Mouse (Mus musculus) midbrain, embryonic 12.5 days (tissue): ENCODE results near the gene Wnt7b. TPM values are rescaled to one million over a fixed set of nuclear protein-coding genes. Genes with fewer than 3 reads are reported as not detected.

Experiments
- ATAC-seq: fragments of 200-750 bp; cut with Nextera tagmentation; 2 replicates; pipeline ENCODE4 v1.8.0; 2017; ENCODE audit warnings: low read depth, moderate TSS enrichment, moderate library complexity; ENCODE audit not compliant: low FRiP score
- H3K27ac ChIP-seq: fragments of 300-500 bp; sonication (generic); replicated peaks from 2 replicates; pipeline ENCODE4 v1.5.1; 2016; ENCODE audit warnings: mild to moderate bottlenecking
- H3K27me3 ChIP-seq: fragments of 300-500 bp; sonication (generic); 2 replicates; pipeline ENCODE4 v1.6.1; 2016; ENCODE audit warnings: mild to moderate bottlenecking
- H3K36me3 ChIP-seq: fragments of 300-500 bp; sonication (generic); 2 replicates; pipeline ENCODE4 v1.6.1; 2016
- H3K4me1 ChIP-seq: fragments of 300-500 bp; sonication (generic); 2 replicates; pipeline ENCODE4 v1.6.1; 2016
- H3K4me2 ChIP-seq: fragments of 300-500 bp; sonication (generic); replicated peaks from 2 replicates; pipeline ENCODE4 v1.6.1; 2016; ENCODE audit warnings: mild to moderate bottlenecking, moderate library complexity
- H3K4me3 ChIP-seq: fragments of 300-500 bp; sonication (generic); 2 replicates; pipeline ENCODE4 v1.5.1; 2016; ENCODE audit warnings: mild to moderate bottlenecking
- H3K9ac ChIP-seq: fragments of 300-500 bp; sonication (generic); replicated peaks from 2 replicates; pipeline ENCODE4 v1.6.1; 2016; ENCODE audit warnings: mild to moderate bottlenecking, moderate library complexity
- H3K9me3 ChIP-seq: fragments of 300-500 bp; sonication (generic); 2 replicates; pipeline ENCODE4 v1.6.1; 2016; ENCODE audit warnings: mild to moderate bottlenecking
- WGBS: fragments of 180-500 bp; shearing (Covaris S2); methylation state at CpG from one replicate; pipeline ENCODE4 v1.1.7; 2016; 5-methylcytosine and 5-hydroxymethylcytosine counted together
- polyA plus RNA-seq: library from polyadenylated mRNA; unstranded; fragments of >200 nt; fragmentation: Nextera tagmentation; extraction: Ambion mirVana; gene quantifications from 2 replicates; pipeline ENCODE4 v1.2.1, GENCODE M21; 2016

Gene Wnt7b
- polyA plus RNA-seq, 1 experiment from 2014 or later, result 68.3 TPM

DNA sequence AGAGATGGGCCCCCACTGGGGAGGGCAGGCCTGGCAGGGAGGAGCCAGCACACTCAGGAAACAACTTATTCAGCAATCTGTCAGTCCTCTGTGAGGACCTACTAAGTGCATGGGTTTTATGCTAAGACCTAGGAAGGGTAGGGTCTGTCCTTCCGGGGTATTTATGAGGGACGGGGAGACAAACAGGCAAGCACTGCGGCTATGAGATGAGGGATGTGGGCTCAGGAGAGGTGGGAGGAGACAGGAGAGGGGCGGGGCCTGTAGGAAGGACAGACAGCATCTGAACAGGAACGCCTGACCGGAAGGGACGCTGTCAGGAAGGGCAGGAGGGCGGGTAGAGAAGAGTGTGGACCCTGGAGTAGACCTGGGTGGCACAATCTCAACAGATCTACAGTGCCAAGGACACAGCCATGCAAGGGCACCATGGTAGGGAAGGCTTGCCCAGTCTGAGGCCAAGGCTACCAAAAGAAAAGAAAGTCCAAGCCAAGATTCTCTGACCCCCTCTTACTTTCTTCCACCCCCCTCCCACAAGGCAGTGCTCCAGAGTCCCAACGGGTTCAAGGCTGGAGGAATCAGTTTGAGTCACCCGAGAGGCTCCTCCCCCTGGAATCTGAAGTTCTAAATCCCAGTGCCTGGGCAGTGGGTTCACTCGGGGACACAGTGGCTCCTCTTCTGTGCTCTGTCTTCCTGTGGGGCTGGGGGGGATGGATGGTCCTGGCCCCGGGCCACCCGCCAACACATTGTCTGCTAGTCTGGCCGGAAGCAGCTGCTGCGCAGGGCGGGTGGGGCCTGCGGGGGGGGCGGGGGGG, 17.8 kb upstream of the Wnt7b start:
- no peak for ATAC-seq
- Histone ChIP-seq H3K9ac (no peak overlapping the region), H3K4me1 (peaks cover 8% of the 10 kb centered on the region), H3K36me3 (no peaks in the 10 kb centered on the region), H3K27ac (no peak overlapping the region), H3K4me3 (no peak overlapping the region), H3K4me2 (no peak overlapping the region), H3K27me3 (peaks cover 43% of the 10 kb centered on the region), H3K9me3 (no peaks in the 10 kb centered on the region)
- 25% methylated on average over 17 of the region's 18 CpGs for WGBS

DNA sequence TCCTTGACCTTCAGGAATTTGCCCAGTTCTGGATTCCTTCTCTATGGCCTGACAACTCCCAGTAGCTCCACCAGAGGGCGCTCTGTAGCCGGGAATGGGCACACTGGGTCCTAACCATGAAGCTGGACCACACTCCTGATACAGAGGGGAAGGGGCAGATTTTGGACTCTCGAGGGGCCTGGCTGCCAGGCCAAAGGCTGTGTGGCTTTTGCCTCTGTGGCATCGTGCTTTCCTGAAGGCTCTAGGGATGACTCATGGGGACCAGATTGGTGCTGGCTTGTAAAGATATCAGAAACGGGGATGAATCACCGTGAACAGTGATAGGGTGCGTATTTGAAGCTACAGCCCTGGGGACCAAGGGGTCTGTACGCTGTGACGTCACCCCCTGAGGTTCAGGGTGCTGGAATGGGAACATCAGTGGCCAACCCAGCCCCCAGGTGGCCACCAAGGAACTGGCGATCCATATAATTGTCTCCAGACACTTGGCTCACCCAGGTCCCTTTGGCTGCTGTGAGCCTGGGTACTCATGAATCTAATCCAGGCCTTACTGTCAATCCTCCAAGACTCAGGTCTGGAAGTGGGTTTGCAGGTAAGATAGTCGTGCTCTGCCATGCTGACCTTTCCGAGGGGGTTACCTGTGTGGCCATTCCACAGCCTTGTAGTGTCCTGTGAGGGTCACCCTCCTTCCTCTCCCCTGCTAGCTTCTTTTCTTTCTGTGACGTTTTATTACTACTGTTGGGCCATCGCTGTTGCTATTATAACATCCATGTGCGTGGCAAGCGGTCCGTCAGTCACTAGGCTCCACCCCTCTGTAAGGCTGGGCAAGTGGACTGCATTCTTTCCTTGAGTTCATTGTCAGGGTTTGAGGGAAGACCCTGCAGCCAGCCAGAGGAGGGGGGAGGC, 17.0 kb upstream of the Wnt7b start:
- H3K36me3 ChIP-seq, result no peaks in the 10 kb centered on the region
- ATAC-seq, result peak; percentile 30; the same call in 1 of the 2 replicates
- 59% methylated on average over 17 of the region's 17 CpGs for WGBS
- peaks cover 39% of the 10 kb centered on the region for H3K27me3 ChIP-seq
- H3K27ac ChIP-seq, result no peak overlapping the region
- H3K9me3 ChIP-seq, result no peaks in the 10 kb centered on the region
- H3K4me1 ChIP-seq, result peaks cover 8% of the 10 kb centered on the region
- H3K4me3 ChIP-seq, result no peak overlapping the region
- no peak overlapping the region for H3K4me2 ChIP-seq
- H3K9ac ChIP-seq, result no peak overlapping the region

DNA sequence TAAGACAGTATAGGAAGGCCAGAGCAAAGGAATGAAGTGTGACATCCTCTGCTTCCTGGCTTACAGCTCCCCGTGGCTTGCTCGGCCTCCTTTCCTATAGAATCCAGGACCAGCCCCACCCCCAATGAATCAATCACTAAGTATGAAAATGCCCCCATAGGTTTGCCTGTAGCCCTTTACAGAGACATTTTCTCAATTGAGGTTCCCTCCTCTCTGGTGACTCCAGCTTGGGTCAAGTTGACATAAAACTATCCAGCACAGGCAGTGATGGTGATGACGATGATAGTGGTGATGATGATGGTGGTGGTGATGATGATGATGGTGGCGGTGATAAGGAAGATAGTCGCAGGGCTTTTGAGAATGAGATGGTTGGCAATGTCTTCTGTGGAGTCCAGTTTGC, 16.2 kb upstream of the Wnt7b start:
- no peak for ATAC-seq
- Histone ChIP-seq H3K9ac (no peak overlapping the region), H3K4me1 (peaks cover 8% of the 10 kb centered on the region), H3K4me2 (no peak overlapping the region), H3K9me3 (no peaks in the 10 kb centered on the region), H3K27me3 (peaks cover 38% of the 10 kb centered on the region), H3K27ac (no peak overlapping the region), H3K4me3 (no peak overlapping the region), H3K36me3 (no peaks in the 10 kb centered on the region)
- 76% methylated on average over 5 of the region's 5 CpGs for WGBS

DNA sequence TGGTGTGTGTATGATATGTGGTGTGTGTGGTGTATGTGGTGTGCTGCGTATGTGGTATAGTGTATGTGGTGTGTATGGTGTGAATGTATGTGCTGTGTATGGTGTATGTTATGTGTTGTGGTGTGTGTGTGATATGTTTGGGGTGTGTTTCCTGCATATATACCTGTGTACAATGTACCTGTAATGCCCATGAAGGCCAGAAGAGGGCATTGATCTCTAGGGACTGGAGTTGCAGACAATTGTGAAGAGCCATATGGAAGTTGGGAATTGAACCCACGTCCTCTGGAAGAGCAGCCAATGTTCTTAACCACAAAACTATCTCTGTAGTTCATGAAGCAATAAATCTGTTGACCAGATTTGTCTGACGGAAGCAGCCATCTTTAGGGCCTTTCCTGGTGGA, 15.1 kb upstream of the Wnt7b start:
- no peak overlapping the region for H3K9ac ChIP-seq
- H3K4me2 ChIP-seq, result no peak overlapping the region
- no peaks in the 10 kb centered on the region for H3K36me3 ChIP-seq
- no peak for ATAC-seq
- H3K4me1 ChIP-seq, result peaks cover 8% of the 10 kb centered on the region
- 0 out of 2 replicates have a peak, but pooled peaks cover 3% of the 10 kb centered on the region for H3K9me3 ChIP-seq
- no peak overlapping the region for H3K4me3 ChIP-seq
- peaks cover 29% of the 10 kb centered on the region for H3K27me3 ChIP-seq
- WGBS, result 70% methylated on average over 3 of the region's 3 CpGs
- no peak overlapping the region for H3K27ac ChIP-seq

DNA sequence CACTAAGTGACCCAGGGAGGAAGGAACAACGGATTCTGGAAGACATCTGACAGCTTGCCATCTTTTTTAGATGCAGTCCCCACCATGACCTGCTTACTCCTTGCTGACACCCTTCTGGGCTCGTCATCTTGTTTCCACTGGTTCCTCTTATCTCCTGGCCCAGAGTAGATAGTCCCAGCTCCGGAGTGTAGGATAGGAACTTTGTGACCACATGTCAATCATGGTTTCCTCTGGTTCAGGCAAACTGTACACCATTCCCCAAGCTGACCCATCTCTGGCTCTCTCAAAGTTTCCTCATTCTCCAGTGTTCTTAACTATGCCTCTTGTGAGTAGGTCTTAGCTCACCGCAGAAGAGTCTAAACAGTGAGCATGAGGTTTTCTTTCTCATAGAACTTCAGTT, 10.4 kb upstream of the Wnt7b start:
- Histone ChIP-seq H3K9me3 (0 out of 2 replicates have a peak, but pooled peaks cover 3% of the 10 kb centered on the region), H3K4me2 (no peak overlapping the region), H3K27me3 (peaks cover 18% of the 10 kb centered on the region), H3K4me3 (no peak overlapping the region), H3K4me1 (no peaks in the 10 kb centered on the region), H3K9ac (no peak overlapping the region), H3K36me3 (no peaks in the 10 kb centered on the region), H3K27ac (no peak overlapping the region)
- WGBS, result 79% methylated on average over 4 of the region's 4 CpGs
- ATAC-seq, result no peak

DNA sequence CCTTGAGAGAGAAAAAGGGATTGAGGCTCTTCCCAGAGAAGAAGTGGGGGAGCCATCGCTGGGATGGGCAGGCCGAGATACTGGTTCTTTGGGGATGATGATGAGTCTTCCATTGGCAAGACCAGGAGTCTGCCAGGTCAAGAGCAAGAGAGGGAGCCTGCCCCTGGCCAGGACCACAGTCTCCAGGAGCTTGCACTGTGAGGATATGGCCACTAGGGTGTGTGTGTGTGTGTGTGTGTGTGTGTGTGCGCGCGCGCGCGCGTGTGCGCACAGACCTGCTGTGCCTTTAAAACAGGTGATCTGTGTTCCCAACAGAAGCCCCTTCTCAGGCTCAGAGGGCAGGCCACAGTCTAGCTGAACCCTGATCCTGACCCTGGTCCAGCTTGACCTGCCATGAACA, 8.6 kb upstream of the Wnt7b start:
- H3K27ac ChIP-seq, result no peak overlapping the region
- H3K9ac ChIP-seq, result no peak overlapping the region
- 95% methylated on average over 10 of the region's 10 CpGs for WGBS
- no peaks in the 10 kb centered on the region for H3K36me3 ChIP-seq
- H3K4me3 ChIP-seq, result no peak overlapping the region
- no peak for ATAC-seq
- 0 out of 2 replicates have a peak, but pooled peaks cover 3% of the 10 kb centered on the region for H3K9me3 ChIP-seq
- no peak overlapping the region for H3K4me2 ChIP-seq
- no peaks in the 10 kb centered on the region for H3K4me1 ChIP-seq
- peaks cover 23% of the 10 kb centered on the region for H3K27me3 ChIP-seq

DNA sequence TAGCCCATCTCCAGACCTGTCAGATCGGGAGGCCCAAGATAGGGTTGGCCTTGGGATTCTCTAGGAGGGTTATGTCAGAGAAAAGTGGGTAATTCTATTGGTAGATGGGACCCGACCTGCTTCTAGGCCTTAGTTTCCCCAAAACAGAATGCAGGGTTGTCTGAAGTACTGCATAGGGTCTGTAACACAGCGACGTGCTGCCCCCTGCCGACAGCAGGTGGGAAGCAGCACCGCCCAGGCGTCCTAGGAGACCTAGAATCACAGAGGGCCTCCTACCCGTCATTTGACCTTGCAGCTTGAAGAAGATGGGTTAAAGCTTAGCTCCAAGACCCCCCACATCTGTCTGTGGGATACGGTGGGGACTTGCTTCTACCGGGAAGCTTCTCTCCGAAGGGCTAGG, 1.2 kb upstream of the Wnt7b start:
- no peak overlapping the region for H3K9ac ChIP-seq
- ATAC-seq, result peak; percentile 71
- H3K36me3 ChIP-seq, result no peaks in the 10 kb centered on the region
- no peak overlapping the region for H3K27ac ChIP-seq
- no peaks in the 10 kb centered on the region for H3K9me3 ChIP-seq
- WGBS, result 3% methylated on average over 11 of the region's 11 CpGs
- no peak overlapping the region for H3K4me3 ChIP-seq
- H3K4me2 ChIP-seq, result no peak overlapping the region
- peaks cover 73% of the 10 kb centered on the region for H3K27me3 ChIP-seq
- H3K4me1 ChIP-seq, result peaks cover 34% of the 10 kb centered on the region

DNA sequence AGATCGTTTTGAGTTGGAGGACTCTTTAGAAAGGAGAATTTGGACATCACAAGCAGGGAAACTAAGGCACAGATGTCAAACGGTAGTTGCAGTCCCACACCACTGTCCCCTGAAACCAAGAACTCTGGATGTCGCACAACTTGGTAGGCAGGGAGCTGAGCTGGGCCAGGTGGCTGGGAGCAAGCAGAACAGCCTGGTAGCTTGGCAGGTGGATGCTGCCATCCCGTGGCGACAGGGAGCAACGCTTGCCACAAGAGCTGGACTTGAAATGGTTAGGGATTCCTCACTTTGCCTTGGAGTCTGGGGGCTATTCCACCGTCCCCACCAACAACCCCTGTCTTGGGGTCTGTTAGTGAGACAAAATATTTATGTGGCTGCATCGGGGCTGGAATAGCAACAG, 751 bp upstream of the Wnt7b start:
- H3K4me1 ChIP-seq, result peaks cover 37% of the 10 kb centered on the region
- H3K36me3 ChIP-seq, result no peaks in the 10 kb centered on the region
- H3K9me3 ChIP-seq, result no peaks in the 10 kb centered on the region
- H3K4me3 ChIP-seq, result peak overlapping the region; percentile 77
- no peak overlapping the region for H3K27ac ChIP-seq
- H3K27me3 ChIP-seq, result peaks cover 78% of the 10 kb centered on the region
- peak; percentile 67 for ATAC-seq
- H3K9ac ChIP-seq, result no peak overlapping the region
- WGBS, result 3% methylated on average over 8 of the region's 8 CpGs
- peak overlapping the region; percentile 94 for H3K4me2 ChIP-seq

DNA sequence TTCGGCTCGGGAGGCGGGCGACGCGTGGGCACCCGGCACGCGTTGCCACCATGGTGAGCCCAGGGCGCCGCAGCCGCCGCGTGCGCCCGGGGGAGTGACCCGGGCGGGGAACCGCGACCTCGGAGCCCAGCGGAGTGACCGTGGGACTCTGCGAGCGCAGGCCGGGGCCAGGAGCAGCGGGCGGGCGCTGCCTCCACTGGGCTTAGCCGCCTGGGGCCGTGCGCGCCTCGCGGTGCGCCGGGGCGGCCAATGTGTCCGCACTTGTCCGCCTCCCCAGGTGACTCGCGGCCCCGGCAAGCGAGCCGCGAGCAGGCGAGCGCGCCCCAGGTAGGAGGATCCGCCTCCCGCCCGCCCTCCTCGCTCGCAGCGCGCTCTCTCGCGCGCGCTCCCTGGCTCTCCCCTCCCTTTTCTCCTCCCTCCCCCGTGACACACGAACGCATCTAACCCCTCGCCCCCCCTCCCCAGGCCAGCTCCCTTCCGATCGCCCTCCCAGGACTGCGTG, 659 bp downstream of the Wnt7b start:
- Histone ChIP-seq H3K9me3 (no peaks in the 10 kb centered on the region), H3K27me3 (peaks cover 92% of the 10 kb centered on the region), H3K27ac (peak overlapping the region; percentile 79), H3K4me1 (peaks cover 51% of the 10 kb centered on the region), H3K4me3 (peak overlapping the region; percentile 77), H3K36me3 (no peaks in the 10 kb centered on the region), H3K9ac (peak overlapping the region; percentile 83), H3K4me2 (peak overlapping the region; percentile 94)
- under 1% methylated on average over 31 of the region's 67 CpGs for whole genome bisulfite sequencing
- ATAC-seq, result no peak

DNA sequence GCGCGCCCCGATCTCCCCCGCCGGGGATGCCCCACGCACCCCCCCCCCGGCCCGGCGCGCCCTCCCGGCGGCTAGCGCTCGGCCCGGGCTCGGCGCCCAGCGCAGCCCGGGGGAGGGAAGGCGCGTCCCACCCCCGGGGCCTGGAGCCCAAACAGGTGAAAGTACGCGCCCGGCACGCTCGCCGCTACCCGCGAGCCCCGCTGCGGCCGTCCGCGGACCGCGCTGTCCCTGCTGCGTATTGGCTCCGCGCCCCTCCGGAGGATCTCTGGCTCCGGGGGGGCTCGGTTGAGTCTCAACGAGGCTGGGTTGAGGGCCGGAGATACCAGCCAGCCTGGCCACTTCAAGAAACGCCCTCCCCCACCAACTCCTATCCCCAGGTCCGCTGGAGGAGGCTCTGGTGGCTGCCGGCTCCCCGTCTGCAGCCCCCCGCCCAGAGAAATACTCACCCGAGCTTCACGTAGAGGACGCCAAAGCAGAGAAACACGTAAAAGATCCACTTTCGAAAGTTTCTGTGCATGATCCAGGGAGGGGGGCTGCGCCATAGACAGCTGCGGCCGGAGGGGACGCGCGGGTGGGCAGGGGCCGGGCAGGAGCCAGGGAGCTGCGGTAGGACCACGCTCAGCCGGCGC, 1.2 kb downstream of the Wnt7b start:
- Histone ChIP-seq H3K36me3 (no peaks in the 10 kb centered on the region), H3K9me3 (no peaks in the 10 kb centered on the region), H3K4me2 (peak overlapping the region; percentile 94), H3K4me1 (peaks cover 57% of the 10 kb centered on the region), H3K27me3 (peaks cover 93% of the 10 kb centered on the region), H3K9ac (peak overlapping the region; percentile 83), H3K27ac (peak overlapping the region; percentile 79), H3K4me3 (peak overlapping the region; percentile 77)
- no peak for ATAC-seq
- WGBS, result under 1% methylated on average over 48 of the region's 66 CpGs

DNA sequence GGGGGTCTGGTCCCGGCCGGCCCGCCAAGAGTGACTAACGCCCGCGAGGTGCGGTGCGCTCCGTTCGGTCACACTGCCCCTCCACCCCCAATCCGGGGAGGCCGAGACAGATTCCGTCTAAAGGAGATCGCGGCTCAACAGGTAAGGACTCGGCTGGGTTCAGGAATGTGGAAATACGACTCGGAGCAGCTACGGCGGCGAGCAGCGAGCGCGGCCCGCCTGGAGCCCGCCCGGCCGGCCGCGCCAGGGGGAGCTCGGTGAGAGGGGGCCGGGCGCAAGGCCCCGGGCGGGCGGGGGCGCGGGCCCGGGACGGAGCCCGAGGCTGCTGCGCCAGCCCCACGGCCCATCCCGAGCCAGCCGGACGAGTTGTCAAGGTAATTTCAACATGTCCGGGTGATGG, 1.8 kb downstream of the Wnt7b start:
- Histone ChIP-seq H3K4me3 (peak overlapping the region; percentile 77), H3K36me3 (no peaks in the 10 kb centered on the region), H3K27me3 (peaks cover 93% of the 10 kb centered on the region), H3K4me2 (peak overlapping the region; percentile 94), H3K9me3 (no peaks in the 10 kb centered on the region), H3K27ac (peak overlapping the region; percentile 79), H3K9ac (peak overlapping the region; percentile 83), H3K4me1 (peaks cover 63% of the 10 kb centered on the region)
- WGBS, result 0% methylated on average over 47 of the region's 47 CpGs
- no peak for ATAC-seq
